Mouse (Mus musculus) embryonic fibroblast, embryonic 13.5 days (primary cell): ENCODE results near the gene Idnk. TPM values are rescaled to one million over a fixed set of nuclear protein-coding genes. Genes with fewer than 3 reads are reported as not detected.

Source experiments
- H3K27ac ChIP-seq: 2 replicates; pipeline ENCODE4 v1.5.1; 2012; ENCODE audit warnings: low read length, control low read depth, inconsistent platforms; ENCODE audit not compliant: insufficient read depth
- H3K4me1 ChIP-seq: 2 replicates; pipeline ENCODE4 v1.6.1; 2011; ENCODE audit warnings: low read length; ENCODE audit not compliant: control insufficient read depth, insufficient read depth
- H3K4me3 ChIP-seq: 2 replicates; pipeline ENCODE4 v1.5.1; 2011; ENCODE audit warnings: mild to moderate bottlenecking, control low read depth, low read length; ENCODE audit not compliant: insufficient read depth
- CTCF ChIP-seq: IDR thresholded peaks from 2 replicates; pipeline ENCODE4 v1.5.1; 2011; ENCODE audit warnings: mild to moderate bottlenecking, control low read depth, low read length, moderate library complexity, borderline replicate concordance; ENCODE audit not compliant: insufficient read depth
- POLR2A ChIP-seq: IDR thresholded peaks from 2 replicates; pipeline ENCODE4 v1.6.1; 2011; ENCODE audit warnings: low read depth, mild to moderate bottlenecking, control low read depth, low read length, moderate library complexity
- polyA plus RNA-seq: library from polyadenylated mRNA; stranded (reverse); fragments of >200 nt; gene quantifications from 2 replicates; pipeline ENCODE4 v1.2.4, GENCODE M21; 2011; ENCODE audit warnings: low read depth; ENCODE audit not compliant: missing spikeins, insufficient read length

Gene Idnk
- polyA plus RNA-seq, 1 experiment, result 20.0 TPM

- Histone ChIP-seq H3K4me3 (no peak overlapping the region), H3K27ac (no peak overlapping the region), H3K4me1 (no peaks in the 10 kb centered on the region)
- TF ChIP-seq CTCF (no peak), POLR2A (no peak)
Observed at GRCm38 (mm10) chr13:58192146-58192545, 34.7 kb downstream of the Idnk start.

- Histone ChIP-seq H3K27ac (no peak overlapping the region), H3K4me3 (no peak overlapping the region), H3K4me1 (no peaks in the 10 kb centered on the region)
- TF ChIP-seq POLR2A (no peak), CTCF (no peak)
Observed at GRCm38 (mm10) chr13:58193221-58193620, 35.8 kb downstream of the Idnk start.

- H3K4me1 ChIP-seq, result no peaks in the 10 kb centered on the region
- no peak overlapping the region for H3K4me3 ChIP-seq
- no peak overlapping the region for H3K27ac ChIP-seq
- TF ChIP-seq POLR2A, result no peak
- TF ChIP-seq CTCF, result no peak
Observed at GRCm38 (mm10) chr13:58194908-58195307, 37.5 kb downstream of the Idnk start.

- TF ChIP-seq POLR2A, result no peak
- no peak for TF ChIP-seq CTCF
- Histone ChIP-seq H3K4me1 (no peaks in the 10 kb centered on the region), H3K27ac (no peak overlapping the region), H3K4me3 (no peak overlapping the region)
Observed at GRCm38 (mm10) chr13:58197211-58197610, 39.8 kb downstream of the Idnk start.

- Histone ChIP-seq H3K27ac (no peak overlapping the region), H3K4me1 (no peaks in the 10 kb centered on the region), H3K4me3 (no peak overlapping the region)
- TF ChIP-seq POLR2A, result no peak
- no peak for TF ChIP-seq CTCF
Observed at GRCm38 (mm10) chr13:58197981-58198640, 40.7 kb downstream of the Idnk start.

GRCm38 (mm10) chr13:58201343-58201742 lies 43.9 kb downstream of the Idnk start:
- Histone ChIP-seq H3K4me1 (no peaks in the 10 kb centered on the region), H3K4me3 (no peak overlapping the region), H3K27ac (no peak overlapping the region)
- TF ChIP-seq POLR2A, result no peak
- TF ChIP-seq CTCF, result no peak

- no peak for TF ChIP-seq POLR2A
- TF ChIP-seq CTCF, result no peak
- H3K27ac ChIP-seq, result no peak overlapping the region
Observed at GRCm38 (mm10) chr13:58201908-58202307, 44.5 kb downstream of the Idnk start.

GRCm38 (mm10) chr13:58202903-58203302 lies 45.5 kb downstream of the Idnk start:
- H3K4me3 ChIP-seq, result no peak overlapping the region
- H3K27ac ChIP-seq, result no peak overlapping the region
- no peak for TF ChIP-seq POLR2A
- no peaks in the 10 kb centered on the region for H3K4me1 ChIP-seq

More at GRCm38 (mm10) chr13:58201908-58202307, 44.5 kb downstream of the Idnk start:
- no peak overlapping the region for H3K4me3 ChIP-seq
- no peaks in the 10 kb centered on the region for H3K4me1 ChIP-seq

GRCm38 (mm10) chr13:58204202-58204601 lies 46.8 kb downstream of the Idnk start:
- no peaks in the 10 kb centered on the region for H3K4me1 ChIP-seq
- TF ChIP-seq POLR2A, result no peak
- TF ChIP-seq CTCF, result no peak
- H3K4me3 ChIP-seq, result no peak overlapping the region
- H3K27ac ChIP-seq, result no peak overlapping the region

GRCm38 (mm10) chr13:58204986-58205385 lies 47.5 kb downstream of the Idnk start:
- Histone ChIP-seq H3K27ac (no peak overlapping the region), H3K4me1 (no peaks in the 10 kb centered on the region), H3K4me3 (no peak overlapping the region)
- TF ChIP-seq POLR2A, result no peak
- no peak for TF ChIP-seq CTCF

GRCm38 (mm10) chr13:58206084-58206483 lies 48.6 kb downstream of the Idnk start:
- Histone ChIP-seq H3K27ac (no peak overlapping the region), H3K4me3 (no peak overlapping the region), H3K4me1 (peaks cover 4% of the 10 kb centered on the region)
- TF ChIP-seq POLR2A (no peak), CTCF (no peak)
